Mouse (Mus musculus) left cerebral cortex, adult 18-20 months (tissue): Measurements from ENCODE around the gene Fam184a. TPM values are rescaled to one million over a fixed set of nuclear protein-coding genes. Genes with fewer than 3 reads are reported as not detected.

Source experiments
- DNase-seq, 2 experiments: peaks; one replicate each; pipeline ENCODE4 v3.0.0; 2021 to 2022; ENCODE audit warnings: low spot score in 2 of 2, mixed read lengths in 1 of 2
- total RNA-seq, 2 experiments: library from RNA; stranded (reverse); gene quantifications; 2 replicates each; pipeline ENCODE4 v1.2.3; 2021

Fam184a gene
- total RNA-seq, 2 experiments from 2014 or later, result 27.7 to 28.3 TPM

DNA sequence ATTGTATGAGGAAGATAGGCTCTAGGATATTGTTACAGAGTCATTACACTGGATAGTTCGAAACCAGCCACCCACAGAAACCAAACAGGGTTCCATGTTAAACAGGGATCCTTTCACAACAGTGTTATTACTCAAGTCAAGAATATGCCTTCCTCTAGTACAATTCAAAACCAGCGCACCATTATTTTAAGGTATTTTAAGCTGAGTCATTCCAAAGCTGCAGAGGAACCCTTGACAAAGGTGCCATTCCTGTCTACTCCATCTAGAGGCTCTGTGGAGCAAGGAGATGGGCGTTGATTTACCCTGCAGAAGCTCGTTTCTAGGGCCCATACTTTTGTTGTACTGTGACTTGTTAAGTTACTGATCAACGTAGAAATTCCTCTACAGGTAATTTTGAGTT, 152.1 kb downstream of the Fam184a start:
- no peak for DNase-seq

DNA sequence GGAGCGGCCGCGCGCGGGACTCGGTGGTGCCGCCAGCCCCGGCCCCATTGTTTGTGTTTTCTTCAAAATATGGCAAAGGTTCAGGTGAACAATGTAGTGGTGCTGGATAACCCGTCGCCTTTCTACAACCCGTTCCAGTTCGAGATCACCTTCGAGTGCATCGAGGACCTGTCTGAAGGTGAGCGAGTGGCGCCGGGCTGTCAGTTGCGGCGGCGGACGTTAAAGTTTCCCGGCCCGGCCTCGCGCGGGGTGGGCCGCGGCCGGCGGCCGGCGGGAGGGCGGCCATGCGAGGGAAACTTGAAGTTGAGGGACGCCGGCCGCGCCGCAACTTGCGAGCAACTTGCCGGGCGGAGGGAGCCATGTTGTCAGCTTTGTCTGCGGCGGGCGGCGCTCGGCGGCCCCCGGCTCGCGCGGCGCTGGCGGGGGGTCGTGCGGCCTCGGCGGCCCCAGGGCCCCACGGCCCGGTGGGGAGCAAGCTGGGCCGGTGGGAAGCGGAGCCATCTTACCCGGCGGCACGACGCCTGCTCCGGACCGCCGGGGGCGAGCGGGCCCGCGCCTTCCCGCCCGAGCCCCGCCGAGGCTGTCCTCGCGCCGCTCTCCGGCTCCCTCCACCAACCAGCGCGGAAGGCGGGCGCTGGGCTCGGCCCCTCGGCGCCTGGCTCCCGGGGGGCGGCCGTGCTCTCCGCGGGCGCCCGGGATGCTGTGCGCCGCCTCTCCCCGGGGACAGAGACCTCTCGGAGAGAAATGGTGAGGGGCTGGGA, 153.6 kb downstream of the Fam184a start:
- DNase-seq, result peak; percentile 34 to 47

DNA sequence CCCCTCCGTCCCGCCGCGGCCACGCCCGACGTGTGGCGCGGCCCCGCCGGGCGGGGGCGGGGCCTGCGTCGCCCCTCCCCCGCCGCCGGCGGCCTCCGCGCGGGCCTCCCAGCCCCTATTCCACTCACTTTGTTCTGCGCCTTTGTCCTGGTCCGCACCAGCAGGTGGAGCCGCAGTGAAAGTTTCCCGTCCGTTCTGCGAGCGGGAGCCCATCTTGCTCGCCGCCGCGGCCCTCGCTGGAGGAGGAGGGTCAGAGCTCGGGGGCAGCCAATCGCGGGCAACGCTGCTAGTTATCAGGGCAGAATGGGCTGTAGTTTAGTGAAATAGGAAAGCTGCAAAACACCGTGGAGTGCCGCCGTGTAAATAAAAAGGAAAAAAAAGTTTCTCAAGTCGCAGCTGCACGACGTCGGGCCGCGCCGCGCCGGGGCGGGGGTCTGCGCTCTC, 154.2 kb downstream of the Fam184a start, which contains the start of gene Asf1a:
Gene Asf1a, plus strand, starts transcription at position 81 of the 444 bp plus-strand sequence.
- DNase-seq, result peak; percentile 94 to 97

GRCm38 (mm10) chr10:53595744-53596676, 154.9 kb downstream of the Fam184a start:
- DNase-seq, result no peak

GRCm38 (mm10) chr10:53585777-53586176, 165.1 kb downstream of the Fam184a start:
- DNase-seq, result no peak

Other genes with a start within 250 kb of the Fam184a start
- 10 to 100 TPM; 24.3 to 26.0 TPM for gene Asf1a, start 154.4 kb downstream of the Fam184a start, total RNA-seq
- gene Mcm9, start 120.7 kb downstream of the Fam184a start, total RNA-seq, result 1 to 10 TPM; 5.5 to 5.9 TPM